Mouse (Mus musculus): ENCODE measurements around the gene Lrig2.

Gene Lrig2

DNA sequence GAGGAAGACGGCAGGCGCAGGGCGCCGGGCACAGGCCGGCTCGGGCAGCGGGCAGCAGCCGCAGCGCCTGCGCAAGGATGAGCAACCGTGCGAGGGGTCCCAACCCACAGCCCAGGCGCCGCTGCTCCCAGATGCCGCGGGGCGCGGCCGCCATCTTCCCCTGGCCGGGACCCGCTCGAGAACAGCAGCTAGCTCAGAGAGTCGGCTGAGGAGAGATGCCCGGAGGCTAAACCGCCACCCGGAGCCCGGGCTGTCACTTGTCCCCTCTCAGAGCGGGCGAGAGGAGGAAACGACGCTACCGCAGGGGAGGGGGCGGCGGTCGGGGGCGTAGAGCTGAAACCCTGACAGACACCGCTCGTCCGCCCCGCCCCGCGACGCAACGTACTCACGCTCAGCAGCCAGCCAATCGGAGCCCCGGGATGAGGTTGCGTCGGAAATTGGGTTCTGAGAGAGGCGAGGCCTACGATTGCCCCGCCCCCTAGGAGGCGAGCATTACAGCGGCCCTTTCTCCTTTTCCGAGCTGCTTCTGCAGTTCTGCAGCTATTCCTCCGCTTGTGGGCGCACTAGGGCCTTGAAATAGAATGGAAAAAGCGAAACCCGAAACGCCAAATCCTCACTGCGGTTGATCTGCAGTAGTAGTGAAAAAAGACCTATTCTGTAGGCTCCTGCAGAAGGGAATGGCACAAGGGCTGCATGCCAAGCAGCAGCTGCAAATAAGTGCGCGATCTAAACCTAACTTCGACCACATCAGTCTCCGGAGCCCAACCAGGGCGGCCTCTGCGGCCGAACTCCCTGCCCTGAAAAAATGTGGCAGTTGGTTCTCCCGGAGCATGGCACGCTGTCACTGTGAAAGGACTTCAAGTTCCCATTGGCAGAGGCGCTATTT, at the start of gene Lrig2:
TSS of gene Lrig2 (minus strand) at position 381 of the 886 bp plus-strand sequence.
- peak; percentile 99 to 100 for DNase-seq

DNA sequence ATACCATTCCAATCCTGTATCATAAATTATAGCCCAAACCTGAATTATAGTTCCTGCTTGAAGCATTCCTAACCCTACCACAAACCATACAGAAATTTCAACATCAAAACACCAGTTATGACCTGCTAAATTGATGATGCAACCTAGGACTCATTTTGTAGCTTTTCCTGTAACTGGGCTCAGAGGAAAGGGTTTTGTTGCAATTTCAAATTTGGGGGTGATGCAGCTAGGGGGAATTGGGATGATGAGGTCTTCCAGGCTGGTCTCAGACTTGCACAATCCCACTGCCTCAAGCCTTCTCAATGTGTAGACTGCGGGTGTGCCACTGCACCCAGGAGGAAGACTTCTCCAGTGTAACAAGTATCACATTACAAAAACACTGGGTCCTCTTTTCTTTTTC, 44.9 kb upstream of the Lrig2 start:
- DNase-seq = no peak

DNA sequence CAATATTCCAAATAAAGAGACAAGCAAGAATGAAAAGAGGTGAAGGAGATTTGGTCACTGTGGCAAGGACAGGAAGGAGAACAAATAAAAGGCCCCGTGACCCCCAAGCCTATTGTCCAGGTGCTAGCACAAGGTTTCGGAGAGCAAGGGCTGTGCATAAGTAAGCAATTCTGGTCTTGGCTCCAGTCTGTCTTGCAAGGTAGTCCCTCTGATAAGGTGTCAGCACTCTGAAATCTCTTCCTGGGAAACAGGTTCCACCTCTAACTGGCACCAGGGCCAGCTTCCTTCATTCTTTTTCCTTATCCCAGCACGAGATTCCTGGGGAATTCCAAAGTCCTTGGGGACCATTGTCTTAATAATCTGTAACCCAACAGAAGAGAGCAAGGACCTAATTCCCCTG, 38.9 kb upstream of the Lrig2 start:
- DNase-seq = no peak

DNA sequence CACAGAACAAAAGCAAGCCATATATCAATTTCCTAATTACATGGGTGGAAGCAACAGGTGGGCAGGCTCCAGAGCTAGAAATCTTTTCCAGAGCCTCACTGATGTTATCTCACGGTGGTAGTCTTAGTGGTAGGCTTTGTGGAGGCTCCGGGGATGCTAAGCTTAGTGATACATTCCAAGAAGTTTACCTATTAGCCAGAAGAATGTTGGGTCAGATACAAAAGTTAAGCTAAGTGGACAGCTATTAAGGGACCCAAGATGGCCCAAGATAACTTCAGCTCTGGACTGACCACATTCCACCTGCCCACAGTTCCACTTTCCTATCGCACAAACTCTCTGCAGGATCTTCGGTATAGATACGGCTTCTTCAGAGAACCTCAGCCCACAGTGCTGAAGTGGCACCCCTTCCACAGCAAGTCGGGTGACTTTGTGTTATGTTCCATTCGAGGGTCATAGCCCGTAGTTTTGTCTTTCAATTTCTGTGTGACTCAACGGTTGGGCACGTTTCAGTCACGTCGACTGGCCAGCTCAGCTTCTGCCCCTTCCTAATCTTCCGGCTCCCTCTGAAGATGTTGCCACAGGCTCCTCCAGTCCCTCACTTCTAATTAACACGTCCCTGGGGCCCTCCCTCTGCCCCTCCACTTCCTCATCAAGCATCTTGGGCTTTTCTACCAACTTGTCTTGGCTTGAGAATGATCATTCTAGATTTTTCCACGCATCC, 36.8 kb upstream of the Lrig2 start:
- no peak for DNase-seq

DNA sequence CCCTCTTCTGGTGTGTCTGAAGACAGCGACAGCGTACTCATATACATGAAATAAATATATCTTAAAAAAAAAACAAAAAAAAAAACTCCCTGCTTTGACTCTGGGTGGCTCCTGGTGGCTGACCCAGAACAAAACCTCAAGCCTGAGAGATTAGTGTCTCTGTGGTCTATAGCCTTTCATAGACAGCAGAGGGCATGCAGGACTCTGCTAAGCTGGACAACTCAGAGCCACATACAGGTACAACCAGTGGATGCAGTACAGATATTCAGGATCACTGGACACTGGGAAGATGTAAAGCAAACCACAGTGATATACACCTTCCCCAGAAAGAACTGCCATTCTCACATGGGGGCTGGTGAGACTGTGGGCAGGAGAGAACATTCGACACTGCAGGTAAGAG, 32.1 kb upstream of the Lrig2 start:
- DNase-seq = no peak

DNA sequence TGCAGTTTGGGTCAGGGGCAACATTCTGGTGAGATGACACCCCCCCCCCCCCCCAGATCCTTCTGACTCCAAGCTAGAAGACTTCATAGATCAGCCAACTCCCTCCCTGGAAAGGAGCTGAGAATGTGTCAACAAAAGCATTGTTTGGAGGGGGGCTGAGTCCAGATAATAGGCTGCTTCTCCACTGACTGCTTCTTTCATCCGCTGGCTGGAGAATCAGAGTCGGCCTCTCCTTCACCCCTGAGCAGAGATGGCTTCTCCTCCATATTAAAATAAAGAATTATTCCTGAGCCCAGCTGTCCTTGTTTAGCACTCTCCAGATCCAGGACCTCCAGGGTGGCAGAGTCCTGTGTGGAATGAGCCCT, 30.3 kb upstream of the Lrig2 start:
- DNase-seq = no peak

DNA sequence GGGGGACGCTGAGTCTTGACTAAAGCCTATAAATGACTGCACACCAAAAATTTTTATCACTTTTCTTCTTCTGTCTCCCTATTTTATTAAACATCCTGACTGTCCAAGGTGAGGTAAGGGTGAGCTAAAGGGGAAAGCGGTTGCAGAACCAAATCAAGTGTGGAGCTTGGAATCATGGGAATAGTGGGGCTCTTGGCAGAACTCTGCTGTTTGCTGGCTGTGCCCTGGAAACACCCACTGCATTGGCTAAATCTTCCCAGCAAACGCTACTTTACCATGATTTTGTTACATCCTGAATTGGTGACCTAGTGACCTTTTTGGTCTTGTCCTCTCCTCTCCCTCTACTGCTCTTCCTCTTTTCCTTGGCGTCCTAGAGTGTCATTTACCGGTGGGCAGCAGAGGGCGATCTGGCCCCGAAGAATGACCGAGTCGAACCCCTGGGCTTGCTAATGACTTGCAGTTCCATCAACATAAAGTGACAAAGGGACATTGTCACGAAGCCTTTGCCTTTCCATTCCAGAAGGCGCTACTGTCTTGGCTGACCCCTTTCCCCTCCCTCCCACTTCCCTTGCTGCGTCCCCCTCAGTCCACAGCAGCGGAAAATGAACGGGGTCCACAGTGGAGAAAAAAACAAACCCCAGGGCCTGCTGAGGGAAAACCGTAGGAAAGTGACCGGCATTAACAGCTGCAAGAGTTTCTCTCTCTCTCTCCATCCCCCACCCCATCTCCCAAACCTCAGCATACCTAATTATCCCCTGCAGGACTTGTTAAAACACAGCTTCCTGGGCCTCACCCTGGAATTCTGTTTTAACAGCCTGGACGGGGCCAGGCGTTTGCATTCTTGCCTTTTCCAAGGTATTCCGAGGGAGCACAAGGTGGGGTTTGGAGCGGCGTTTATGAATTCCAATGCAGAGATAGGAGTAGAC, 29.7 kb upstream of the Lrig2 start:
- peak; percentile 60 to 75 for DNase-seq

DNA sequence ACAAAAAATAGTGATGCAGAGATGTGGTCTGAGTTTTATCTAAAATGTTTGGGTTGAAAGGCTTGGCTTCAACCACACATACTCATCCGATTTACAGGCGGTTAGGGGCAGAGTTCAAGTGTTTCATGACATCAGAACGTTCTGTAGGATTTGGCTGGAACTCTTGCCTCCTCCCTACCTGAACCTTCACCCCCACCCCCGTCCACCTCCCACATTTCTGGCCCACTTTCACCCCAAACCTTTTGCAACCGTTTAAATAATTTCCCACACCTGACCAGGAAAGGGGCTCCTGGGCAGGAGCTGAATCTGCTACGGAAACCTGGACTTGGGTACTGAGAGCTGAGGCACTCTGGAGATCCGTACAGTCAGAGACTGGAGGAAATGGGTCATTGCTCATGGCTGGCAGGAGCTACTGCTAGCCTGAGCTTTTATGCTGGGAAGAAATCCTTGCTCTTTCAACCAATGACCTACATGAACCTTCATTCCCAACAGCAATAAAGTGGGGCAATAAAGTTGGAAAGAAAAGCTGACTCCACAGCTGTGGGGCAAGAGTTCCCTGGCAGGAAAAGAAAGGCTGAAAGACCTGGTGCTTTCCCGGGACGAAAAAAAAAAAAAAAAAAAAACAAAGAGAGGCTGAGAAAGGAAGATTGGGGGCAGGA, 28.9 kb upstream of the Lrig2 start:
- DNase-seq = peak; percentile 63 to 76

DNA sequence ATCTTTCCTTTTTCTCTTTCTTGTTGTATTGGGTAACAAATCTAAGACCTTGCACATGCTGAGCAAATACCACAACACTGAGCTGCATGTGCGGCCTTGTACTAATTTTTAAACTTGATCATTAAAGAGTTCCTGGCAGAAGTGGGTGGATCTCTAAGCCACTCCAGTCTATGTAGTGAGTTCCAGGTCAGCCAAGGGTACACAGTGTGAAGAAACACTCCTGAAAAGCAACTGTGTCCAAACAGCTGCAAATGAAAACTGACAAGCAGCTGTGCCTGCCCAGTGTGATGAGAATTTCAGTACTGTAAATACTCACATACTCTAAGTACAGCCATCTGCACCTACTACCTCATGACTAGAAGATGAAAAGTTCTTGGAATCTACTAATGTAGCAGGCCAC, 21.5 kb upstream of the Lrig2 start:
- DNase-seq = no peak

DNA sequence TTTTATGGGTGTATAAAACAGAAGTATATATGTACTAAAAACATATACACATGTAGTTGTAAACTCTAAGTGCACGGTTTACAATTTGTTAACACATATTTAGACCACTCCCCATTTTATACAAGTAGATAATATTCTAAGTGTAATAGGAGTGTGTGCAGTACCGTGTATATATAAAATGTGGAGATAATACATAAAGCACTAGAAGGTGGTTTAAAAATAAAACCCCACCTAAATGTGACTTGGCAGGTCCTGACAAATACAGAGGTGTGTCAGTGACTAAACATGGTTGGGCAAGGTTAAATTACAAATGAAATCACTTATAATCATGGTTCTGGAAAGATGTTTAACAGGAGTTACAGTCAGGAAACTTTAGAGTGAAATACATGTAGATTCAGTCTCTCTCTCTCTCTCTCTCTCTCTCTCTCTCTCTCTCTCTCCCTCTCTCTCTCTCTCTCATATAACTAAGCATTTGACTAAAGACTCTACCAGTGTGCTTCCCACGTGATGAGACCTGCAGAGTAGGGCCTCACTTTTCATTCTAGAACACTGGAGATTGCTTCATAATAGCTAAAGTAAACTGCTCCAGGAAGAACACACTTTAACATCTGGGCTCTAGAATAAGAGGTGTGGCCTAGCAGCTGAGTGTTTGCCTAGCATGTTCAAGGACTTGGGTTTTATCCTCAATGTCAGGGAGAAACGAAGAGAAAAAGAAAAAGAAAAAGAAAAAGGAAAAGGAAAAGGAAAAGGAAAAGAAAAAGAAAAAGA, 14.6 kb upstream of the Lrig2 start:
- no peak for DNase-seq

DNA sequence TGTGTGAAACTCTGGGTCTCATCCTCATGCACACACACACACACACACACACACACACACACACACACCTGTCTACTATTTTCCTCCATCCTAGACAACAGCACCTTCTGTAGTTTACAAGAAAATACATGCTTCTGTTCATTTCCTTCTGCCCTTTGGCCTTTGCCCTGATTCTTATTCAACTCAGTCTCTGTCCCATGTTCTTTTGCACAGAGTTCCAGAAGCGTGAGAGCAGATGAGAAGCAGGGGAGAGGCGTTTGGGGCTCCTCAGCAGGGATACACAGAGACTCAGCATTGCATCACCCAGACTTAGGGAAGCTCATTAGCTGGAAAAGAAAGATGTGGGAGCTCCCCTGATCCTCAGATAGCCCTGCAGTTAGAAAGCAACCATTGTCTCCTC, 13.8 kb upstream of the Lrig2 start:
- DNase-seq = peak; percentile 41 to 56

DNA sequence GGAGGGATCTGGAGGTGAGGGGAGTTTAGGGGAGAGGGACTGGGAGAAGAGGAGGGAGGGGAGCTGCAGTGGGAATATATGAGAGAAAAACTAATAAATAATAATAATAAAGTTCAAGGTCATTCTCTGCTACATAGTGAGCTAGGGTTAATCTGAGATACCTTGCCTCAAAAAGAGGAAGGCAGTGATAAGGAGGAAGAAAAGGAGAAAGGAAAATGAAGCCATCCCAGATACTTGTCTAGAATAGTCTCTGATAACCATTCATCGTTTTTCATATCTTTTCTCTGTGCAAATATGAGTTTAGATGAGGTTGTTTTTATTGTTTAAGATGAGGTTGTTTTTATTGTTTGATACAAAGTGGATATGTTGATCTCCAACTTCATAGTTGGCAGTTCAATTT, 13.3 kb upstream of the Lrig2 start:
- no peak for DNase-seq

DNA sequence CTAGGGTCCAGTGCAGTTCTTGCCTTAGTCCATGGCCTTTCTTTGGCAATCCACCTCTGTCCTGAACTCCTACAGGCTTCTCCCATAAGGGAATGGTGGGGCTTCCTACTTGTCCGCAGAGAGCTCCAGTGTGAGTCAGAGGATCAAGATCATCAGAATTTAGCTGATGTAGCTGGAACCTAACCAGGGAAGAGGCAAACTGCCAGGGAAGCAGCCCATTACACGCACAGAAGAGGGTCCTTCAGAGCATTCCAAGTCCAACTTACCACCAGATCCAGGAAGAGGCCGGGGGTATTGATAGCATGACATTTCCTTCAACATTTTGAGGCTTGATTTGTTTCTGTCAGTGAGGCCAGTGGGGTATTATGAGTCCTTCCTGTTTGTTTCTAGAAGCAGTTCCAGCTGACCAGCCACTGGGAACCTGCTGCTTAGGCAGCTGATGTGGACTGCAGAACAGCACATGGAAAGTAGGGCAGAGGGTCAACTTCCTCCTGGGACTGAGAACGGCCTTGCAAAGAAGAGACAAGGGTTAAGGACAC, 11.7 kb upstream of the Lrig2 start:
- peak; percentile 77 to 90 for DNase-seq

DNA sequence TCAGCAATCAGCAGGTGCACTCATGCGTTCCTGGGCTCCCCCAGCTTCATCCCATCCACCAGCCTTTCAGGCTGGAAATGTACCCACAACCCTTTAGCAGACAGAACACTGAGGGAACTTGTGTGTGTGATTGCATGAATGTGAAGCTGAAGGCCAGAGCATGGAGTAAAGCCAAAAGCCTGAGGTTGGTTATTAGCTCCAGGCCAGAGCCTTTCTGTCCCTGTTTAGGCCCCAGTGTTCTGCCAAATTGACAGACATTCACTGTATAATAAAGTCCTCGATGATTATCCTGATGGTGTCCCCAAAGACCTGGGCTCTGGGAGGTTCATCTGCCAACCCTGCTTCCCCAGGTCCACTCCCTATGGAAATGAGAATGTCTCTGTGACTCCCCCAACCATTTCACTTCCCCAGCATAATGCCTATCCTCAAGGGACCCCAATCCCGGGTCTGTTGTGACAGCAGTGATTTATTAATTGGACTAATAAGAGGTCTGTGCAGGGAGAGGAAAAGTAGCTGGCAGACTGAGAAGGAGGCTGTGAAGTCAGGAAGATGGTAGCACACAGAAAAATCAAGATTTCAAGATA, 9.7 kb upstream of the Lrig2 start:
- no peak for DNase-seq

DNA sequence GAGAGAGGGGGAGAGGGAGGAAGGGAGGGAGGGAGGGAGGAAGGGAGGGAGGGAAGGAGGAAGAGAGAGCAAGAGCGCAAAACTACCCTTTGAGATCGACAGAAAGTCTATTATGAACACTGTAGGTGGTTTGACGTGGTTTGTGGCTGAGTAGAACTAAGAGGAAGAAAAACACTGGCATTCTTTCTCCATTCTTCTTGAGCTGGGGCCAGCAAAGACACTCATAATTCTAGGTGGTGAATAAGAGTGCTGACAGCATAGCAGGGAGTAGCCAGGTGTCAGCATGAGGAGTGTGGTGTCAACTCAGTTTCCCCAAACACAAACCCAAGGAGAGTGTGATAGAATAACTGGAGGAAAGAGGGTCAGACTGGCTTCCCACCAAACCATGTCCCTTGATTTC, 8.8 kb upstream of the Lrig2 start:
- no peak for DNase-seq

DNA sequence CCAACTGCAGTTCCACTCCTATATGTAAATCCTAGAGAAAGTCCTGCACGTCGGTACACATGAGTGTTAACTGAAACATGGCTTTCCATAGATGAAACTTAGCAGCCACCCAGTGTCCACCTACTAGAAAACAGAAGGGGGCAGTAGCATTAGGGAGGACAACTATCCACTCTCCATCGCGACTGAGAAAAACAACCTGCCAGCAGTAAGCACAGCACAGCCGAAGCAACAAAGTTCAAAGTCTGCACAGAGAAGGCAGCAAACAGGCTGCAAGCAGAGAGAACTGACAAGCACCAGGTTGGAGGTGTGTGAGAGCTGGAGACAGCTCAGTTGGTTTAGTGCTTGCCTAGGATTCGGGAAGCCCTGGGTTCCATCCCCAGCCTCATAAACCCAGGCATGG, 7.2 kb upstream of the Lrig2 start:
- peak; percentile 66 to 81 for DNase-seq

DNA sequence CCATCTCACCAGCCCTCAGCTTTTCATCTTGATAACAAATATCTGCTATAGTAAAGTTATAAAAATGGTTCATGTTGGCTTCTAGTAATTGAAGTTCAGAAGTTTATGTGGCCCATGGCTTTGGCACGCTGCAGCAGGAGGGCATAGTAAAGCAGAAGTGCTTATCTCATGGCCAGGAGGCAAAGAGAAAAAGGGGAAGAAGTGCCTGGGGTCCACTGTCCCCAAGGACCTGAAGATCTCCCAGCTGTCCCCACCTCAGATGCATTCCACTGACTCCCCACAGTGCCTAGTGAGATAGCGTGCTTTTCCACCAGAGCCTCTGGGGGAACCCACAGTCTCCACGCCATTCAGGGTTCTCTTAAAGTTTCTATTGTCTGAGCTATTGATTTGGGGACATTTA, 6.7 kb upstream of the Lrig2 start:
- no peak for DNase-seq

DNA sequence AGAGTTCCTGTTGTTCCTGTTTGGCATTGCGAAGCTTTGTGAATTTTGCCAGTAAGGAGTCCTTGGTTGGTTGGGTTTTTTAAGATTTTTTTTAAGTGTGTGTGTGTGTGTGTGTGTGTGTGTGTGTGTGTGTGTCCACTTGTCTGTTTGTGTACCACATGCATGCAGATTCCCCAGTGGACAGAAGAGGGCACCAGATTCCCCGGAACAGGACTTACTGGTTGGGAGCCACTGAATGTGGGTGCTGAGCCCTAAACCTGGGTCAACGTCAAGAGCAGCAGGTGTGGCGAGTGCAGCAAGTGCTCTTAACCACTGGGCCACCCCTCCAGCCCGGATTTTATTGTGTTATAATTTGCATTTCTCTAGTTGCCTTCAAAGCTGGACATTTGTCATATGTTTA, 5.4 kb upstream of the Lrig2 start:
- peak in 1 of 2 experiments; percentile 40 for DNase-seq

DNA sequence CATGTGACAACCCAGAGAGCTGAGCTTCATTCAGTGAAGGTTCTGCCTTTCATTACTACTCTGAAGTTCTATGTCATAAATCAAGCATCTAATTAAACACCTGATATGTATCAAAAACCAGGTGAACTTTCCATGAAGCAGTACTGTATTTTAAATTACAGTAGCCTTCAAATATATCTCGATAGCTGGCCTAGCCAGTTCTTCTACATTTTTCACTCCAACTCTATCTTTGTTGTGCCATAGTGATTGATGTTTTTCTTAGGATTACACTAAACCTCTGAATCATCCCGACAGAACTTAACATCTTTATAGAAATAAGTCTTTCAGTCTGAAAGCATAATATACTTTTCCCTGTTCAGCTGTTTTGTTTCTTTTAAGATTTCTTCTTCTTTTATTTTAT, 2.8 kb upstream of the Lrig2 start:
- DNase-seq = no peak

DNA sequence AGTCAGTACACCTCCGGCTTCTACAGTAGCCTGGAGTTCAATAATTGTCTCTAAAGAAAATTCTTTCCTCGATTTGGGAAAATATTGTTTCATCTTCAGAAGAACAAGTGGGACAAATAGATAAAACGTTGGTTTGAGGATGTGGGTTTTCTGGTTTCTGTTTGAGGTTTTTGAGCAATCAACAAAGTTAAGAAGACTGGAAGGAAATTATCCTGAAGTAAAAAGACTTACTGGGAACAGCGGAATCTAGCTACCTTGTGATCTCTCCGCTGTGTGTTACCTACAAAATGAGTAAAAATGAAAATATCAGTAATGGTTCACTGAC, 668 bp upstream of the Lrig2 start:
- DNase-seq = no peak

DNA sequence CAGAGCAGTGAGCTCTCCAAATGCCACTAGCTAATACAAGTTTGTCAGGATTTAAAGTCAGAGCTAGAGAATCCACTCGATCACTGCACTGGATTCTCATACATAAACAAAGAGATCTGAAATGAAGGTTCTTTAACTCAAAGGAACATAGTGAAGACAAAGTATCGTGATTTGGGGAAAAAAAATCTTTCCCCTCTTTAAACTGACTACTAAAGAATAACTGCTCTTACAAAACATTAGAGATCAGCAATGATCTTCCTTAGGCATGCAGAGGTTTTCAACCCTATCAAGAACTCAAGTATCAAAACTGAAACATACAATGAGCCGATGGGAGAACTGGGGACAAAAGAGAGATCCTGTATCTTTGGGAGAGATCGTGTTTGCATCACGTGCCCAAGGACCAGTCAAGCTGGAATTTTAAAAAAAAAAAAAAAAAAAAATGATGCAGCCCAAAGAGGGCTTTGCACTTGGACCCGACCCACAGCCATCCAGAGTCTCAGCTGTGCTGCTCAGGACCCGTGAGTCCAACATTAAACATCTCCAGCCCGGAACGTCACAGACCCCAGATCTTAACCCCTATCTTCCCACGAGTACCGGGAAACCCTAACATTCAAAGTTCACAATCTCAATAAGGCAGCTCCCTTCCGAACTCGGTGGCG, 818 bp downstream of the Lrig2 start:
- DNase-seq = peak in 1 of 2 experiments; percentile 43
